Mouse (Mus musculus) brain, adult 10 weeks (tissue): ENCODE measurements around the gene Acss1. TPM values are rescaled to one million over a fixed set of nuclear protein-coding genes. Genes with fewer than 3 reads are reported as not detected.

Experiments used
- polyA plus RNA-seq: library from polyadenylated mRNA; stranded (reverse); fragments of 350-450 nt; fragmentation: Illumina TruSeq; extraction: RNeasy Lipid Tissue Mini Kit (QIAGEN cat#74804); gene quantifications from one replicate; pipeline ENCODE4 v1.2.3, GENCODE M21; 2015; ENCODE audit warnings: low read depth, low replicate concordance

Gene Acss1
- polyA plus RNA-seq: 17.8 TPM

GRCm38 (mm10) chr2:150667820-150668766, at the start of gene Acss1:
TSS of gene Acss1 (minus strand) at chr2:150668500.

DNA sequence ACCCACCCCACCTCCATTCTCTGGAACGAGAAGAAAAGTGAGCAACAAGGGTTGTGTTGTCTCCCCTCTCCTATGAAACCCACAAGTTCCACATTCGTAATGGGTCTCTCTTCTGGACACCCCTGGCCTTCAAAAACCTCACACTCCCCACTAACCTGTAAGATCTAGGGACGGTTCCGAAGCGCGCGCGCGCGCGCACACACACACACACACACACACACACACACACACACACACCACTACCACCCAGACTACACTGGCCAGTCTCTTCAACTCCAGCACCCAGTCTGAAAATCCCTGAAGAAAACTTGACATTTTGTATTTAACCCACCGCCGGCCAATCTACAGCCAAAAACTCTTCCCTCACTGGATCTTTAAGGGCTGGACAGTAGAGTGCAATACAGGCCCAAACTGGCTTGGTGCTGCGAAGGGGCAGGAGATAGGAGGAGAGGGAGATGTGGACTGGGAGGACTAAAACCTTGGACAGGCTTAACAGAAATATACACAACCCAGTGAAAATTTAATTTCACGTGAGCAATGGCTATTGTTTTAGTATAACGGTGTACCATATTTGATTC, 21.0 kb upstream of the Acss1 start, which contains the start of gene Vsx1:
TSS of gene Vsx1 (minus strand) at position 138 of the 578 bp plus-strand sequence.

DNA sequence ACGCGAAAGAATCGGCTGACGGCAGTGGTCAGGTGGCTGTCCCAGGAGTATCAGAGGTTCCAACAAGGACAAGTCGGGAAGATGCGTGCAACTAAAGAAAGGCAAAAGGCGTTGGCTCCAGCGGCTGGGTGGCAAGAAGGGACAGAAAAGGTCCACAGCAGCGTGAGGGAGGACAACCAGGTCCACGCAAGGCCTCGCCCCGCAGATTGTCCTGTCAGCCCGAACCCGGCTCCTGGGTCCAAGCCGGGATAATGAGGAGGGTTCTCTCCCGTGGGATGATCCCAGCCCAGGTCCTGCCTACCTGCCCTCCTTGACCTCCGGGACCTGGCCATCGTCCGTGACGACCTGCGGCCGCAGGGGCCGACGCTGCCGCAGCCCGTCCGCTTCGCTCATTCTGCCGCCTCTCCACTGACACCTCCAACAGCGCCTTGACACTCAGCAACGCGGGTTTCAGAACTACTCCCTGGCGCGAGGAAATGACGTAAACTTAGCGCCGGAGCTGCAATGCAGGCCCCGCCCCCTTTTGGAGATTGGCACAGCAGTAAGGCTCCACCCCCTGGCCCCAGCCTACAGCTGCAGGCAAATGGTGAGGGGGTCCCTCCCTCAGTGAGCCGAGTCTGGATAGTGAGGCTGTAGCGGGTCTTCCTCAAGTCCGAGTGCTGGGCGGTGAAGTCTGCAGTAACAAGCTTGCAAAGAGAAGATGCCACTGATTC, 60.1 kb downstream of the Acss1 start, which contains the start of gene Apmap:
TSS of gene Apmap (minus strand) at position 481 of the 713 bp plus-strand sequence.

GRCm38 (mm10) chr2:150569847-150570590, 98.3 kb downstream of the Acss1 start, which contains the start of gene Cst7:
TSS of gene Cst7 (plus strand) at chr2:150570415.

Other genes with a start within 250 kb of the Acss1 start
- gene Zfp442, start 217.0 kb downstream of the Acss1 start, polyA plus RNA-seq: 3.9 TPM
- not detected for gene Zfp345, start 183.4 kb downstream of the Acss1 start, polyA plus RNA-seq
- gene Cst7, start 98.1 kb downstream of the Acss1 start, polyA plus RNA-seq: not detected
- 62.7 TPM for gene Apmap, start 59.9 kb downstream of the Acss1 start, polyA plus RNA-seq
- 0.10 TPM for gene Vsx1, start 20.9 kb upstream of the Acss1 start, polyA plus RNA-seq
- gene Entpd6, start 80.5 kb upstream of the Acss1 start, polyA plus RNA-seq: 44.9 TPM
- gene Pygb, start 118.2 kb upstream of the Acss1 start, polyA plus RNA-seq: 110 TPM
- 426 TPM for gene Abhd12, start 236.2 kb upstream of the Acss1 start, polyA plus RNA-seq
- 3.4 TPM for gene Gins1, start 236.9 kb upstream of the Acss1 start, polyA plus RNA-seq